In genomic region chr5:4561139-4561470, GRCm38 (mm10) we compare ENCODE assay signal across 18 mouse cellular contexts.
"Had no signal": no experiment of that assay in that cellular context is flagged by ENCODE, and none has a peak within 500 bp of the region (broad histone marks: within the 10 kb centered on the region; RNA-seq: fewer than 3 reads in every experiment).

No protein-coding gene starts in this region.

- H3K9me3 ChIP-seq: limb, embryonic 13.5 days; liver, embryonic 12.5 days; liver, embryonic 15.5 days; midbrain, embryonic 10.5 days; midbrain, embryonic 13.5 days had no signal

- H3K36me3 ChIP-seq: limb, embryonic 13.5 days; liver, embryonic 12.5 days; liver, embryonic 15.5 days; midbrain, embryonic 10.5 days; midbrain, embryonic 13.5 days had no signal

- H3K4me2 ChIP-seq: limb, embryonic 13.5 days; liver, embryonic 12.5 days; liver, embryonic 15.5 days; midbrain, embryonic 13.5 days had no signal

- ATAC-seq: inflammation-experienced regulatory T-cells, adult 6 months; intestine, embryonic 16.5 days; liver, embryonic 12.5 days; midbrain, embryonic 13.5 days; midbrain, embryonic 16.5 days had no signal

- H3K9ac ChIP-seq: limb, embryonic 13.5 days; liver, embryonic 12.5 days; liver, embryonic 15.5 days; midbrain, embryonic 13.5 days had no signal

- H3K4me1 ChIP-seq: liver, embryonic 12.5 days; liver, embryonic 15.5 days; megakaryocyte, embryonic 14.5 days; midbrain, embryonic 10.5 days; midbrain, embryonic 13.5 days had no signal

- H3K27ac ChIP-seq: limb, embryonic 13.5 days; liver, embryonic 12.5 days; liver, embryonic 15.5 days; midbrain, embryonic 10.5 days; midbrain, embryonic 13.5 days had no signal

- H3K4me3 ChIP-seq: limb, embryonic 13.5 days; liver, embryonic 12.5 days; liver, embryonic 15.5 days; megakaryocyte, embryonic 14.5 days; midbrain, embryonic 10.5 days; midbrain, embryonic 13.5 days had no signal

- DNase-seq: kidney, adult 18-20 months; kidney, postnatal 10 days; left cerebral cortex, postnatal 4 days; liver; lung, adult 18-20 months; lung, postnatal 14 days; lung, postnatal 4 days; thymus, adult 2 months; thymus, postnatal 25 days had no signal

- H3K27me3 ChIP-seq: limb, embryonic 13.5 days; liver, embryonic 12.5 days; liver, embryonic 15.5 days; megakaryocyte, embryonic 14.5 days; midbrain, embryonic 13.5 days had no signal
